Mouse (Mus musculus) MN1 (cell line): Measurements from ENCODE around the gene Creb5.

Experiments used
- DNase-seq: peaks from one replicate; pipeline ENCODE4 v3.0.0-alpha.2; 2016; ENCODE audit warnings: low spot score

Creb5 gene

GRCm38 (mm10) chr6:53643481-53643880 is 356.4 kb downstream of the Creb5 start:
- DNase-seq: no peak

GRCm38 (mm10) chr6:53644056-53644455 is 357.0 kb downstream of the Creb5 start:
- DNase-seq: no peak

- DNase-seq: no peak
These were observed 357.9 kb downstream of the Creb5 start for GRCm38 (mm10) chr6:53644971-53645370.

DNA sequence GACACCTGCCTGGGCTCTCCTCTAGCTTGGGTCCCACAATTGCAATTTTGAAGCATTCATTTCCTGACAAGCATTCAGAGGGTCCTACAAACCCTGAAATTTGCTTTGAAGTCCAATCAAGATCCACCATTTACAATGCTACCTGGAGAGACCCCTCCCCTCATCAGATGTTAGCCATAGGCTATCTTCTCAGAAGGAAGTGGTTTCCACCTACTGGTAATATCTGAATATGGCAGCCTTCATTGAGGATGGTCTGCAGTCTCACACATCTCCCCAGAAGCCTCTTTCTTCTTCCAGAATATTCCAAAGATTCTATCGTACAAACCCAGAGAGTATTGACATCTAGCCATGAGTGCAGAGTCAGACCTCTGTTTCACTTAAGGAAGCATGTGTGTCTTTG is 362.7 kb downstream of the Creb5 start:
- no peak for DNase-seq

DNA sequence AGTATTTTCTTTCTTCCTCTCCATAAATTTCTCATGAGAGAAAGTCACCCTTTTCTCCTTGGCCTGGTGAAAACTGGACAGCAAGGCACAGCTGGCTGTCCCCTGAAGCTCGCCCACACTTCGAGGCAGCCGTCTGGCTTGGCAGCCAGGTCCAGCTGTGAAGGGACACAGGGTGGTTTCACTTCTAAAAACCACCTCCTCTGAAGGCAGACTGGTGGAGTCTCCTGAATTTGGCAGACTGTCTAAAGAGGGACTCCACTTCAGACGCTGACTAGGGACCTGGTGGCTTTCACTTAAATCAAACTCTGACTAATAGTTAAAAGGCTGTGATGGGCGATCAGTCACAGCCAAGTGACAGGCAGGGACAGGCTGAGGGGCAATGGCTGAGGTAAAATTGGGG is 365.6 kb downstream of the Creb5 start:
- DNase-seq: no peak

DNA sequence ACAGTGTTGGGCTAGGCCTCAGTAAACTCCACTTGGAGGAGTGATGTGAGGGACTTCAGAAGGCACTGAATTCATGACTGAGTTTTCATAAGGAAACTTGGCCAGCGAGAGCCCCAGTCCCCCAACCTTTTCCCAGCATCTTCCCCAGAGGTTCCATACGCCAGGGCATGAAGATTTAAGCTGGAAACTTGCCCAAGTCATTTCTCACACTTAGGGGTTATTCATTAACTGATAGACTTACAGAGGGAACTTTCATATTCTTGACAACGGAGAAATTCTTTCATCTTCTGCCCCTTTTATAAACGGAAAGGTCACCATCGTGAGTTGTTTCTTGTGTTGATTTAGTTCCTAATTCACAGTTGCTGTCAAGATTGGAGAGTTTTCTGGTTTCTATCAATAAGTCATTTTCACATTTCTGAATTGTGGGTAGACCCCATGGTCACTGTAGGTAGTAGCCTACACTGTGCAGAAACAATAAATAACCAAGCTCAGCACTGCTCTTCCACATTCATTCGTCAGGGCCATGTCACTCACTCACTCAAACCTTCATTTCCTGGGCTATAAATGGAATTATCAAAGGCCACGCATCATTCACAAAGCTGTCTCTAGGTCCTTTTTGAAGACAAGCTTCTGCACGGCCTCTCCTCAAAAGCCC is 366.8 kb downstream of the Creb5 start:
- DNase-seq: no peak

DNA sequence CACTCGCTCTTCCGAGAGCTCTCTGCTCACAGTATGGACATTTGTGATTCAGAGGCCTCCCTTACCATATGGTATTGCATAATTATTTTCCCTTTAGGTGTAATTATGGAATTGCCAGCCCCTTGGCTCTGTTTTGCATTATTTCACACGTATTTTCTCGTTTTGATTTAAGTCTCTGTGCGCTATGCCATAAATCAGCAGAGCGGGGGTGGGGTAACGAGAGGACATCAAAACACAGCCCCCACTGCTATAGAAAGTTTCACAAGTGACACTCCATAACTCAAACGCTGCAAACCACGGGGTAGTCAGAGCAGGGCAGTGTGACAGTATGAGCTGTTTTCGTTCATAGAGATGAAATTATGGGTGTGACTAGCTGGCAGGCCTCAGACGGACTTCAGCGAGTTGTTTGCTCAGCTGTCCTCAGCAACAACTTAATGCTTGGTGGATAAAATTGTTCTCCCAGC is 367.3 kb downstream of the Creb5 start:
- no peak for DNase-seq

- no peak for DNase-seq
These were observed 369.4 kb downstream of the Creb5 start for GRCm38 (mm10) chr6:53656466-53656865.

GRCm38 (mm10) chr6:53657483-53657882 is 370.4 kb downstream of the Creb5 start:
- DNase-seq: no peak

- DNase-seq: no peak
These were observed 376.1 kb downstream of the Creb5 start for GRCm38 (mm10) chr6:53662858-53663833.

DNA sequence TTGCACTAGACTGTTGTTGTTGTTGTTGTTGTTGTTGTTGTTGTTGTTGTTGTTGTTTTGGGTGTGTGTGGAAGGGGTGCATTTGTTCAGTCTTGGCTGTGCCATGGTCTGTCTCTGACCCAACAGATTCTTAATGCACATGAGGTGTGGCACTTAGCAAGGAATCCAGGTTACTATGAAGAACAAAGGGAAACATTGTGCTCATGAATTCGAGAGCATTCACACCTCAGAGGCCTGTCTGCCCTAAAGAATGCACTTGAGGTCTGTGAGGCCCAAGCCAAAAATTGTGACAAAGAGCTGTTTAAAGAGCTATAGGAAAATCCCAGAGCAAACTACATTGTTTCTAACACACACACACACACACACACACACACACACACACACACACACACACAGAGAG is 377.7 kb downstream of the Creb5 start:
- DNase-seq: no peak

DNA sequence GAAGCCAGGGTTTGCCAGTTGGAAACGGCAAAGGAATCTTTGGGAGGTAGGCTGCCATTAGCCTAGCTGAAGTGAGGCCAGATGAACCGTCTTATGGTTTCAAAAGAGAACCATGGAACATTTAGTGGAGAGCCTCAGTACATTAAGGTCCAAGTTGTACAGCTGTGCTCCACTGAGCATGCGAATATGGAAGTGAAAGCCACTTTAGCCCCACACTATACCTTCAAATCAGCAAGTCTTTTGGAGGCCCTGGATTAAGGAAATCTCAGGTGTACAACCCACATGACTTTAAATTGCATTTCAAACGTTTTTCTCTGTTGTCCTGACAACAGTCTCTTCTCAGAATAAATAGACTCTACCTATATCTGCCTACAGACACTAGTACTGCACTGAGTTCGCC is 379.4 kb downstream of the Creb5 start:
- no peak for DNase-seq

GRCm38 (mm10) chr6:53678307-53678706 is 391.2 kb downstream of the Creb5 start:
- DNase-seq: no peak

DNA sequence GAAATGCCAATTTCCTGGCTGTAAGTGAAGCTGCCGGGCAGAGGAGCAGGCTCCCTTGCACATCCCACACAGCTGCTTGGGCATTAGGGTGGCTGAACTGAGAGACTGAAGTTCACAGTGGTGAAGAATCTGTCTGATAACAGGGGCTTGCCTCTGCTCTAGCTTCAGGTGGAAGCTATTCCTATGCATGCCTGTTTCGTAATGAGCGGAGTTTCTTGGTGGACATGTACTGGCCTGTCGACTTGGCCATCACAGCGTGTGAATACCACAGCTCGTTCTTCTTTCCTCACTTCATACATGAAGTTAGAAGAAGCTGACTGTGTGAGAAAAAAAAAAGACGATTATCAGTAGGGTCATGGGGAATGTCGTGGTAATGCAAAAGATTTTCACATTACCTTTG is 393.0 kb downstream of the Creb5 start:
- no peak for DNase-seq

- DNase-seq: no peak
These were observed 397.3 kb downstream of the Creb5 start for GRCm38 (mm10) chr6:53684416-53684815.

DNA sequence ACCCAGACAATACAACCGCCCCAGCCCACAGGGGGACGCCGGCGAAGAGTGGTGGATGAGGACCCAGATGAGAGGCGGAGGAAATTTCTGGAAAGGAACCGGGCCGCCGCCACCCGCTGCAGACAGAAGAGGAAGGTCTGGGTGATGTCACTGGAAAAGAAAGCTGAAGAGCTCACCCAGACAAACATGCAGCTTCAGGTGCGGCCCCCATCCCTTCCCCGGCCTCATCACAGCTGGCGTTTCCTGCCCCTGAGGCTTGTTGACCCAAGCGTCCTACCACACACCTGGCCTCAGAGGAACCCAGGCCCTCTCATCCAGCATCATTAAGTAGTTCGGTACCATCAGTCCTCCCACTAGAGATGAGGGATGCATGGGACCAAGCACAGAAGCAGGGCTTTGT is 398.3 kb downstream of the Creb5 start:
- DNase-seq: no peak

DNA sequence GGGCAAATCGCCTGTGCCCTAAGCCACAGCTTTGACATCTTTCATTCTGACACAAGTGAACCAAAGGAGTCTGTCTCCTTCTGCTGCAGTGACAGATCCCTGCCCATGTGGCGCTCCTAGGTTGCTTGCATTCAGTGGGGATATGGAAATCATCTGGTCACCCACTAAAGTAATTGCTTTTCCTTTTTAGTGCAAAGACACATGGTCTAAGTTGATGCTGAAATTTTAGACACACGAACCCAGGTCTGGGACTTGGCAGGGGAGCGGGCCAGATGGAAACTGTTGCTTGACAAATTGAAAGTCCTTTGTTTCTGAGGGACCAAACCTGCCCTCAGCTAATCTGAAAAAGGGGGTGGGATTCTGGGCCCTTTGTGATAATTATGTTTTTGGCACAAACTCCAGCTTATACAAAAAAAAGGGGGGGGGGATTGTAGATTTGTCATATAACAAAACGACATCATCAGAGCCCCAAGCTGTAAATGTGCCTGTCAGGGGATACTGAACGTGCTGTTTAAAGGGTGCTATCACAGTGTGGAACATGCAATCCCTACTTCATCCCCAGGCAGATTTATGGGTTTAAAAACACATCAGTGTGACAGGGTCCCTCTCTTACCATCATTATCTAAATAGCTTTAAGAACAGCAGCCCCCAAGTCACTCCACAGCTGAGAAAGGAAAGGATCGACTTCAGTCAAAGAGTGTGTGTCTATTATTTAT is 401.9 kb downstream of the Creb5 start:
- DNase-seq: no peak

GRCm38 (mm10) chr6:53691006-53691405 is 403.9 kb downstream of the Creb5 start:
- no peak for DNase-seq

GRCm38 (mm10) chr6:53695216-53695615 is 408.1 kb downstream of the Creb5 start:
- no peak for DNase-seq

DNA sequence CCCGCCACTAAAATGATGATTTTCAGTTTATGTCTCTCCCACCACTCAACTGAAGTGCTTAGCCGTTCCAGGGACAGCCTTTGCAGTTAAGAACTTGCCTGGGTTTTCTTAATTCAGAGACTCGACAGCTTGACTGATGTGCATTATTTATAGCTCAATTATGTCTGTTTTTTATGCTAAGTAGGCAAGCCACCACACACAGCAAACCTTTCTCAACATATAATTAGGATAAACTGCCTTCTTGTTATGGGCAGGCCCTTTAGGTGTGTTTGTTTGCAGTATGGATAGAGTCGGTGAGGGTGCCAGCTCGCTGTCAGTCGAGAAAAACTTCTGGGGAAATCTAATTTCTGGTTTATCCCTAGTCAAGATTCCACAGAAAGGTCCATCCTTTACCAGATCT is 409.4 kb downstream of the Creb5 start:
- DNase-seq: no peak

DNA sequence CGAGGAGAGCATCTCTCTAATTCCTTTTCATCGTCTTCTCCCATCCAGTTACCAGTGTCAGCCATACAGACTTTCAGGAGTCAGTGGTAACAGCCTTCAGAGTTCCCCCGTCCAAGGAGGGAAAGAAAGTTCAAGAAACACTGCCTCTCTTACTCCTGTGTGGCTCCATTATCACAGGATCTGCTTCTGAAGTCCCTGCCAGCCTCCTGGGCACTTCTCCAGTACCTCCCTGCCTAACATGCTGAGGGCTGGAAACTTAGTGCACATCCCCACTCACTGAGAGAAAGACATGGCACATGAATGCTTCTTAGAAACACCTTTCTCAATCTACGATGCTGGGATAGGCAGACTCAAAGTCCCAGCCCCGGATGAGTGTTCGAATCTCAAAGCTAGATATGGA is 409.9 kb downstream of the Creb5 start:
- DNase-seq: no peak

GRCm38 (mm10) chr6:53698128-53698749 is 411.2 kb downstream of the Creb5 start:
- no peak for DNase-seq
